Mouse (Mus musculus) neutrophil, adult 5-6 weeks (primary cell): ENCODE data around the gene Cep131. TPM values are rescaled to one million over a fixed set of nuclear protein-coding genes. Genes with fewer than 3 reads are reported as not detected.

Experiments
- ATAC-seq: fragments of 151-379, 151-347 bp; 2 replicates; pipeline ENCODE4 v1.8.0; 2017; ENCODE audit warnings: mild to moderate bottlenecking, moderate TSS enrichment; ENCODE audit not compliant: insufficient number of reproducible peaks, poor library complexity, low FRiP score, severe bottlenecking; ENCODE audit errors: extremely low read depth
- total RNA-seq: library from RNA; stranded (forward); fragments of 200-1000 nt; gene quantifications from 2 replicates; pipeline ENCODE4 v1.2.3, GENCODE M21; 2017

Cep131 gene
- total RNA-seq, 1 experiment from 2014 or later, result 6.3 TPM

- ATAC-seq, result no peak
Observed at GRCm38 (mm10) chr11:120033473-120033872, 53.2 kb downstream of the Cep131 start.

DNA sequence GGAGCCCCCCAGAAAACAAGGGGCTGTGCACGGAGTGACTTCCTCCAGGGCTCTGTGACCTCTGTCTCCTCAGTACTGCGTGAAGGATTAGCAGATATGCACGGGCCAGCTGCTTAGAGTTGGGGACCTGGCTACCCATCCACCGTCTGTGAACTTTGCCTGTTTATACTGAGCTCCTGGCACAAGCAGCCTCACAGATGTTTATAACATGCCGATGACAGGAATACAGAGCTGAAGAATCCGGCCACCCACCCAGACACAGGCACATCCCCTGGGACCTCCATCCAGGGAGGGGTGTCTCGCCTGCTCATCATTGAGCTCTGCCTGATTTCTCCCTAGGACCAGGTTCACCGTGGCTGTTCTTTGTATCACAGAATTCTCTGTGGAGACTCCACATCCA lies 54.6 kb downstream of the Cep131 start:
- ATAC-seq, result no peak

DNA sequence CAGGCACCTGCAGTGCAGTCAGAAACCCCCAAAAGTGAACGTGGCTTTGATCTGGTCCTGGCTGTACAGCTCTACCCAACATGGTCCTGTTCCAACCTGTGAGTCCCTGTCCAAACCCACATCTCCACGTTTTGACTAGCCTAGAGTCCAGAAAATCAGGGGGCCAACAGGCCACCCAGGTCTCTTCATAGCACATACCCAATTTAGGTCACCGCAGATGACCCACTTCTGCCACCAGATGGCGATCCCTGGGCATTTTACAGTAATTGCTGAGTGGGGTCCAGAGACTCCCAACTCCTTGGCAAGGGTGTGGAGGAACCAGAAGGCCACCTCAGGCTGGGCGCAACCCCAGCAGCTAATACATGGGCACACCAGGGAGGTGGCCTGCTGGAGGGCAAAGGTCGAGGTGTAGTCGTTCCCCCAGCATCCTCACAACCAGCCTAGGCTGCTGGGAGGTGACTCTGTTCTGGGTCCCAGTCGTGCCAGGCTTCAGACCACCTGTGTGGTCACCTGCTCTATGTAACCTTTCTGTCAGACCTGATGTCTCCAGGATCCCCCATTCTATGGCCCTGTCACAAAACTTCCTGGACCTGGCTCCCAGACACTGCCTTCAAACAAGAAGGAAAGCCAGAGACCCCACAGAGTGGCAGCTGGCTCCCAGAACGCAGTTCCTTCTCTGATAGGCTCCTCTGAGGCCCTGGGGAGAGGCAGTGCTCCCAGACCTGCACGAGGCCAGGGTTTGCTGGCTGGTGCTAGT lies 56.3 kb downstream of the Cep131 start:
- peak; percentile 24; the same call in 1 of the 2 replicates for ATAC-seq

GRCm38 (mm10) chr11:120029431-120030144 lies 57.0 kb downstream of the Cep131 start:
- ATAC-seq, result no peak

- ATAC-seq, result no peak
Observed at GRCm38 (mm10) chr11:120028319-120029092, 58.1 kb downstream of the Cep131 start.

DNA sequence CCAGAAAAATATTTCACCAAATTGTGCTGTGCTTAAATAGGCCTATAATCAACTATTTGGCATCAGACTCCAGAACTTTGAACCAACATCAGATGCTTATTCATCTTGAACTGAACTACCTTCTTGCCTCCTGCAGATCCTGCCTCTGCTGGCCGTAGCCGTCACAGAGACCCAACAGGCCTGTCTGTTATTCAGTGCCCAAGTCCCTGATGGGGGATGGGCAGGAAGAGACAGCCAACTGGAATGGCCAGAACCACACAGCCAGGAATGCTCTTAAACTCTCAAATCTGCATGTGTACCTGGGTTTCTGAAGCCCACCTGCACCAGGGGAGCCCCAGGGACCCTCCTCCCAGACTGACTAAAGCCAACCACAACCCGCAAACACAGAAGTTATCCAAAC lies 59.7 kb downstream of the Cep131 start:
- ATAC-seq, result no peak

GRCm38 (mm10) chr11:120022841-120023240 lies 63.8 kb downstream of the Cep131 start:
- ATAC-seq, result no peak

DNA sequence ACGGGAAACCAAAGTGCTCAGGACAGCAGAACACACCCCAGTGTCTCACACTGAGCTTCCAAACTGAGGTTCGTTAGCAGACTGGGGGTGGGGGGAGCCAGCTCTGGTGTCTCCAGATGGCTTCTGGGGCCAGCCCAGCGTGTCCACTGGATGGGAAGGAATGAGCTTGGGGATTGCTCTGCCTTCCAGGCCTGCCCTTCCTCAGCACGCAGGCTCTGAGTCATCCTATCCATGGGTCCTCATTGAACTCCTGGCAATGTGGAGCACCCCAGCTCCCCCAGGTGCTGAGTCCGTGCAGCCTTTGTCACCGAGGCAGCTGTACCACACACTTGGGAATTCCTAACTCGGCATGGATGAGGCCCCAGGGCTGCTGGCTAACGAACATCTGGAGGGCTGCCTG lies 64.4 kb downstream of the Cep131 start:
- ATAC-seq, result no peak

GRCm38 (mm10) chr11:120021367-120021766 lies 65.3 kb downstream of the Cep131 start:
- no peak for ATAC-seq

GRCm38 (mm10) chr11:120019542-120020440 lies 66.8 kb downstream of the Cep131 start:
- ATAC-seq, result no peak

DNA sequence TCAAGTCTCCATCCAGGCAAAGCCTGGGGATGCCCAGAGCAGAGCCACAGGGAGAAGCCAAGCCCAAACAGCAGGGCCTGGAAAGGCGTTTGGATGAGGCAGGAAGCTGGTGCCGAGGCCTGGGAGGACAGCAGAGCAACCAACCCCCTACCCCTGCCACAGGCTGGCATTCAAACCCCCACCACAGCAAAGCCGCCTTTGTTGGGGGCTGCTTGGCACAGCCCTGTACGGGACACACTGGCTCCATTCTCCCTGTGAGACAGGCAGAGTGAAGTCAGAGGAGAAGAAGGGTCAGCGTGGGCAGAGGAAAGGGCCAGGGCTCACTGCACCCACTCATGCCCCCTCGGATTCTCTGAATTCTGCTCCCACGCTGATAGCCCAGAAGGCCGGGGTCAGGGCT lies 69.6 kb downstream of the Cep131 start:
- ATAC-seq, result no peak

DNA sequence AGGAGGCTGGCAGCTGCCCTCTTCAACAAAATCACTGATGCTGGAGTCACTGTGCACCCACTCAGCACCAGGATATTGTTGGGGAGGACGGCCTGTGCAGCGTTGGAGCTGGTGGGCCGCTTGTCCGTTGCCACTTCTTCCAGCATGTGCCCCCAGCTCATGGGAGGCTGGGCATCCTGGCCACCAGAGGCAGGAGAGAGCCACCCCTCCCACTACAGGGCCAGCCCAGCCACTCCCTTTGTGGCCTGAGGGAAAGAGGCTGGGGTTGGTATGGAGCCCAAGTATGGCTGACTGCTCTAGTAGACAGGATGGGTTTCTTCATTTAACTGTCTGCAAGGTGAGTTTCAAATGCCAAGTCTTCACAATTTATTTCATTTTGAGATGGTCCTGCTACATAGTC lies 71.9 kb downstream of the Cep131 start:
- no peak for ATAC-seq

Other genes starting within 250 kb of the Cep131 start
- 20.0 and 21.4 TPM in 2 replicates for gene Chmp6, start 173.4 kb downstream of the Cep131 start, total RNA-seq
- 8.2 and 14.7 TPM in 2 replicates for gene Baiap2, start 144.1 kb downstream of the Cep131 start, total RNA-seq
- gene Aatk, start 39.7 kb downstream of the Cep131 start, total RNA-seq, result 14.4 and 16.2 TPM in 2 replicates
- gene Tepsin, start 11.9 kb upstream of the Cep131 start, total RNA-seq, result 15.5 and 30.6 TPM in 2 replicates
- 8.8 and 11.3 TPM in 2 replicates for gene Ndufaf8, start 12.1 kb upstream of the Cep131 start, total RNA-seq
- gene Slc38a10, start 64.5 kb upstream of the Cep131 start, total RNA-seq, result 49.0 and 60.3 TPM in 2 replicates
- 0.12 TPM in 1 of 2 replicates, not detected in the other for gene Bahcc1, start 146.1 kb upstream of the Cep131 start, total RNA-seq